Mouse (Mus musculus) C2C12 (cell line): ENCODE measurements around the gene Clk3. TPM values are rescaled to one million over a fixed set of nuclear protein-coding genes. Genes with fewer than 3 reads are reported as not detected.
A peak's percentile ranks its signal among the peaks of the same experiment; 100 is the strongest.

Experiments used
- H3K27me3 ChIP-seq: one replicate; pipeline ENCODE4 v1.6.1; 2011; ENCODE audit not compliant: control insufficient read depth, insufficient read depth, insufficient read length
- H3K36me3 ChIP-seq: one replicate; pipeline ENCODE4 v1.6.1; 2011; ENCODE audit not compliant: control insufficient read depth, insufficient read depth
- H3K4me3 ChIP-seq: one replicate; pipeline ENCODE4 v1.5.1; 2011; ENCODE audit warnings: mild to moderate bottlenecking, control low read depth; ENCODE audit not compliant: poor library complexity, insufficient read depth, severe bottlenecking
- H3K79me2 ChIP-seq: one replicate; pipeline ENCODE4 v1.6.1; 2011; ENCODE audit not compliant: control insufficient read depth, insufficient read depth
- H3K79me3 ChIP-seq: one replicate; pipeline ENCODE4 v1.6.1; 2011; ENCODE audit warnings: low read depth, control low read depth
- H3ac ChIP-seq: one replicate; pipeline ENCODE3; 2011; ENCODE audit warnings: low read depth; ENCODE audit not compliant: control insufficient read depth, insufficient read length
- CEBPB ChIP-seq: IDR thresholded peaks from one replicate; pipeline ENCODE4 v1.6.1; 2011; ENCODE audit warnings: low read depth, mild to moderate bottlenecking, control low read depth, moderate library complexity
- CTCF ChIP-seq: IDR thresholded peaks from one replicate; pipeline ENCODE4 v1.5.1; 2011; ENCODE audit not compliant: control insufficient read depth, insufficient read depth, insufficient read length
- FOSL1 ChIP-seq: IDR thresholded peaks from one replicate; pipeline ENCODE4 v1.8.0; 2011; ENCODE audit warnings: mild to moderate bottlenecking, low read length; ENCODE audit not compliant: poor library complexity, insufficient read depth, severe bottlenecking
- MAX ChIP-seq: IDR thresholded peaks from one replicate; pipeline ENCODE4 v1.6.1; 2011; ENCODE audit warnings: mild to moderate bottlenecking, control low read depth
- MYOD1 ChIP-seq: IDR thresholded peaks from one replicate; pipeline ENCODE4 v1.6.1; 2011; ENCODE audit warnings: low read depth; ENCODE audit not compliant: control insufficient read depth, insufficient read length
- MYOG ChIP-seq: IDR thresholded peaks from one replicate; pipeline ENCODE4 v1.6.1; 2011; ENCODE audit not compliant: control insufficient read depth, insufficient read length; ENCODE audit errors: extremely low read depth
- USF1 ChIP-seq: IDR thresholded peaks from one replicate; pipeline ENCODE4 v1.6.1; 2011; ENCODE audit warnings: low read depth, mild to moderate bottlenecking, control low read depth, moderate library complexity
- polyA plus RNA-seq: library from polyadenylated mRNA; unstranded; fragments of >200 nt; fragmentation: generic; extraction: Trizol; gene quantifications from one replicate; pipeline ENCODE4 v1.2.1, GENCODE M21; 2012; ENCODE audit warnings: missing spikeins

Clk3 gene
- polyA plus RNA-seq, 1 experiment: 50.9 TPM

DNA sequence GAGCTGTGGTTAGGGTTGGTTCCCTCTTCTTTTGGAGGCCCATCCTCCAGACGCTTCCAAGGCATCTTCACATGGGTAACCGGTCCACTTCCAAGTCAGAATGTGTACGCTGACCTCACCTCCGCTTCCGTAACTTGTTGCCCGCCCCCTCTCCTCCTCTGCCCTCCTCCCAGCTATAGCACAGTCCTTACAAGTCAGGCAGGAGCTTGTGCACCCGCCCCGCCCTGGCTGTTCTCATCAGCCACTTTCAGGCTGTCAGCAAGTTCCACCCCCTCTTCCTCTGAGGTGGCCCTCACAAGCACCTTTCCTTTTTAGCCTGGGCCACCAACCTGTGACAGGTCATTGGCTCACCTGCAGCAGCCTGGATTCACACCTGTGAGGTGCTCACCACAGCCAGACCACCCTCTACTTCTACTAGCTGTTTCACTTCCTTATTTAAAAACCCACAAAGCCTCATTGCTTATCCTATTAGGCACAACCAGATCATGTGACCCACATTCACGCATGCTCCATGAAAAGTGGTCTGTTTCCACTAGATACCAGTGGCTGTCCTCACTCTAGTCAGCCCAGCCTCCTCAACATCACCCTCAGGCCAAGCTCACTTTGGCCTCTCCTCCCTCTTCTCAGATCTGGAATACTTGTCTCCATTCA, 34.8 kb upstream of the Clk3 start:
- H3K4me3 ChIP-seq: no peak overlapping the region

GRCm38 (mm10) chr9:57798725-57799253, 33.1 kb upstream of the Clk3 start:
- no peak for TF ChIP-seq MYOG
- no peak for TF ChIP-seq FOSL1
- no peak for TF ChIP-seq CEBPB
- TF ChIP-seq MYOD1: no peak
- no peak for TF ChIP-seq CTCF
- TF ChIP-seq MAX: no peak
- no peak for TF ChIP-seq USF1
- no peak overlapping the region for H3K4me3 ChIP-seq
- H3K36me3 ChIP-seq: no peaks in the 10 kb centered on the region

More for the DNA sequence above, 34.8 kb upstream of the Clk3 start:
- Histone ChIP-seq H3K79me3 (no peaks in the 10 kb centered on the region), H3K79me2 (no peaks in the 10 kb centered on the region), H3K27me3 (no peaks in the 10 kb centered on the region), H3K36me3 (no peaks in the 10 kb centered on the region), H3ac (no peak overlapping the region)
- no peak for TF ChIP-seq MAX
- TF ChIP-seq CEBPB: no peak
- TF ChIP-seq USF1: no peak
- no peak for TF ChIP-seq MYOG
- no peak for TF ChIP-seq MYOD1

GRCm38 (mm10) chr9:57797456-57797855, 31.8 kb upstream of the Clk3 start:
- Histone ChIP-seq H3K4me3 (no peak overlapping the region), H3ac (no peak overlapping the region), H3K36me3 (no peaks in the 10 kb centered on the region)

More at GRCm38 (mm10) chr9:57798725-57799253, 33.1 kb upstream of the Clk3 start:
- no peaks in the 10 kb centered on the region for H3K27me3 ChIP-seq
- H3ac ChIP-seq: no peak overlapping the region
- H3K79me2 ChIP-seq: no peaks in the 10 kb centered on the region
- no peaks in the 10 kb centered on the region for H3K79me3 ChIP-seq

DNA sequence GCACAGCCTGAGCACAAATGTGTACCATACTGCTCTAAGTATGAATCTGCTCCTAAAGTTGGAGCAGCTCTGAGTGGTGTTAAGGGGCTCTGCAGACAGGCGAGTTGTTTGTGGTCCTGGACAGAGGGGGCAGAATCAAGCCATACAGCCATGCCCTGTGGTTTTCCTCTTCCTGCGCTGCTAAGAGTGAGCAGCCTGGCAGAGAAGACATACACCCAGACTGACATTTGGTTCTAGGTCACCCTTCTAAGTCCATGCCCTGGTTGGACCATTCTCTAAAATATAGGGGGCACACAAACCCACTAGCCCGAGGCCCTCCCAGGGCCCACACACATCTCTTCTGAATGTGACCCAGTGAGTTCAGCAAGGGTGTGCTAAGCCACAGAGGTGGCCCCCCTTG, 24.1 kb upstream of the Clk3 start:
- H3K79me3 ChIP-seq: no peaks in the 10 kb centered on the region
- TF ChIP-seq MAX (no peak), CEBPB (no peak), USF1 (no peak), MYOD1 (no peak), FOSL1 (no peak), MYOG (no peak)

More at GRCm38 (mm10) chr9:57797456-57797855, 31.8 kb upstream of the Clk3 start:
- Histone ChIP-seq H3K27me3 (no peaks in the 10 kb centered on the region), H3K79me3 (no peaks in the 10 kb centered on the region), H3K79me2 (no peaks in the 10 kb centered on the region)
- TF ChIP-seq MYOG: no peak
- TF ChIP-seq FOSL1: no peak
- no peak for TF ChIP-seq MAX
- TF ChIP-seq CTCF: no peak
- no peak for TF ChIP-seq CEBPB
- TF ChIP-seq MYOD1: no peak
- no peak for TF ChIP-seq USF1

DNA sequence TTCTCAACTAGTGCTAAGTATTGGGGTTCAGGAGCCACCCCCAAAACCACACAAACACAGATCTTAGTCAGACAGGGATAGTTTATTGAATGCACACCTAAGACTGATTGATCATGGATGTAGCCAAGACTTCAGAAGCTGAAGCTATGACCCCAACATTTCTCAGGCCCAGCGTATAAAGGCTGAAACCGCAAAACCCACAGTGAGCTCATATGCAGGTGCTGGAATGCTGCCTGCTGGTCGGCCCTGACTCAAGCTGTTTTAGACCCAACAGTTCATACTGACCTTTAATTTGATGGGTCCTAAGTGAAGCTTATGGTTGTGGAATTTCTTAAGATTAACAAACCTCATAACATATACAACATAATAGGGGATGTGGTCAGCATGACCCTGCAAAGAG, 17.0 kb upstream of the Clk3 start:
- H3K4me3 ChIP-seq: no peak overlapping the region
- H3K79me3 ChIP-seq: no peaks in the 10 kb centered on the region
- no peaks in the 10 kb centered on the region for H3K79me2 ChIP-seq
- H3K27me3 ChIP-seq: peaks cover 2% of the 10 kb centered on the region
- no peak overlapping the region for H3ac ChIP-seq
- no peaks in the 10 kb centered on the region for H3K36me3 ChIP-seq
- no peak for TF ChIP-seq CTCF
- no peak for TF ChIP-seq MAX
- no peak for TF ChIP-seq CEBPB
- TF ChIP-seq USF1: no peak
- TF ChIP-seq MYOG: no peak
- TF ChIP-seq MYOD1: peak; percentile 3
- no peak for TF ChIP-seq FOSL1

More for the DNA sequence above, 24.1 kb upstream of the Clk3 start:
- Histone ChIP-seq H3ac (no peak overlapping the region), H3K36me3 (no peaks in the 10 kb centered on the region), H3K27me3 (no peaks in the 10 kb centered on the region), H3K79me2 (no peaks in the 10 kb centered on the region), H3K4me3 (no peak overlapping the region)

- H3K79me2 ChIP-seq: no peaks in the 10 kb centered on the region
These were observed 10.1 kb upstream of the Clk3 start for GRCm38 (mm10) chr9:57775736-57776135.

More at GRCm38 (mm10) chr9:57775736-57776135, 10.1 kb upstream of the Clk3 start:
- H3ac ChIP-seq: no peak overlapping the region
- no peaks in the 10 kb centered on the region for H3K79me3 ChIP-seq
- no peak overlapping the region for H3K4me3 ChIP-seq
- no peaks in the 10 kb centered on the region for H3K36me3 ChIP-seq
- no peak for TF ChIP-seq FOSL1
- no peak for TF ChIP-seq CEBPB
- no peak for TF ChIP-seq MYOG
- no peak for TF ChIP-seq MYOD1
- TF ChIP-seq MAX: no peak
- no peak for TF ChIP-seq USF1
- no peak for TF ChIP-seq CTCF
- H3K27me3 ChIP-seq: peaks cover 12% of the 10 kb centered on the region
